Mouse (Mus musculus) spleen, adult 18-20 months (tissue): Measurements from ENCODE around the gene Ankmy1.

Experiments used
- DNase-seq, 2 experiments: peaks; one replicate each; pipeline ENCODE4 v3.0.0; 2022; ENCODE audit warnings: mixed read lengths in 2 of 2

Ankmy1 gene

DNA sequence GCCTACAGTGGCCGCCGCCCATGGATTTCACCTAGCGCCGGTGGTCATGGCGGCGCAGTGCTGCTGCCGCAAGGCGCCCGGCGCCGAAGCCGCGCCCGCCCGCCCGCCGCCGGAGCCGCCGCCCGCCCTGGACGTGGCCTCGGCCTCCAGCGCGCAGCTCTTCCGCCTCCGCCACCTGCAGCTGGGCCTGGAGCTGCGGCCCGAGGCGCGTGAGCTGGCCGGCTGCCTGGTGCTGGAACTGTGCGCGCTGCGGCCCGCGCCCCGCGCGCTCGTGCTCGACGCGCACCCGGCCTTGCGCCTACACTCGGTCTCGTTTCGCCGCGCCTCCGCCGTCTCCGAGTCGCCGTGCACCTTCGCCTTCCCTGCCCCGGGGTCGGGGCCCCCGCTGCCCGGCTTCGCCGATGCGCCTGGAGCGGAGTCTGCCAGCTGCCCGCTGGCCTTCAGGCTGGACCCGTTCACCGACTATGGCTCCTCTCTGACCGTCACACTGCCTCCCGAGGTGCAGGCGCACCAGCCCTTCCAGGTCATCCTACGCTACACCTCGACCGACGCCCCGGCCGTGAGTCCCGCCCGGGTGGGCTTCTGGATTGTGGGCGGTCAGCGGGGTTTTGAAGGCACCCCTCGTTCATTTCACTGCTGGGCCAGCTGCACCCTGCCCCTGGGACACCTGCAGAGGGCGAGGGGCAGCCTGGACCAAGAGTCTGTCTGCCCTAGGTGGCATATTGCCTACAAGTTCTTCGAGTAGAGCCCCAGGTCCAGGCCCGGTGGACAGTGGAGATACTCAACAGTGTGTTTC is 8.4 kb upstream of the Ankmy1 start:
- DNase-seq: peak; percentile 38 to 58

- DNase-seq: peak; percentile 71 to 82
Measured at GRCm38 (mm10) chr1:92910239-92910885, 7.7 kb upstream of the Ankmy1 start, which contains the start of gene Rnpepl1. Gene Rnpepl1, plus strand, starts transcription at chr1:92910783.

DNA sequence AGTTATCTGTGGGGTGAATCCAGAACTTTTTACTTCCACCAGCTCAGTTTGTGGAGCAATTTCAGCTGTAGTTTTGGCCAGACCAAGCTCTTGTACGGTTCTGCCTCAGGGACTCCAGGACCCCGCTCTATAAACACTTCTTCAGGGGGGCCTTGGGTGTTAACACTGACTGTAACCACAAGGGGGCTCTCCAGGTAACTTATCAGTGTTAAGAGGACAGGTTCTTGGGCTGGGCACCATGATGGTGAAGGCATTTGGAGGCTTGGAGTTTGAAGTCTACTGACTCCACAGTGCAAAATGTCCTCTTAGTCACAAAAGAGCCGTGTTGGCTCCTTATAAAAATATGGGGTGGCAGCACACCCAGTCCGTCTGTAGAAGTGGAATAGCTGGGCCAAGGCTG is 6.4 kb upstream of the Ankmy1 start:
- DNase-seq: peak in 1 of 2 experiments; percentile 33

GRCm38 (mm10) chr1:92908664-92909063 is 6.0 kb upstream of the Ankmy1 start:
- no peak for DNase-seq

DNA sequence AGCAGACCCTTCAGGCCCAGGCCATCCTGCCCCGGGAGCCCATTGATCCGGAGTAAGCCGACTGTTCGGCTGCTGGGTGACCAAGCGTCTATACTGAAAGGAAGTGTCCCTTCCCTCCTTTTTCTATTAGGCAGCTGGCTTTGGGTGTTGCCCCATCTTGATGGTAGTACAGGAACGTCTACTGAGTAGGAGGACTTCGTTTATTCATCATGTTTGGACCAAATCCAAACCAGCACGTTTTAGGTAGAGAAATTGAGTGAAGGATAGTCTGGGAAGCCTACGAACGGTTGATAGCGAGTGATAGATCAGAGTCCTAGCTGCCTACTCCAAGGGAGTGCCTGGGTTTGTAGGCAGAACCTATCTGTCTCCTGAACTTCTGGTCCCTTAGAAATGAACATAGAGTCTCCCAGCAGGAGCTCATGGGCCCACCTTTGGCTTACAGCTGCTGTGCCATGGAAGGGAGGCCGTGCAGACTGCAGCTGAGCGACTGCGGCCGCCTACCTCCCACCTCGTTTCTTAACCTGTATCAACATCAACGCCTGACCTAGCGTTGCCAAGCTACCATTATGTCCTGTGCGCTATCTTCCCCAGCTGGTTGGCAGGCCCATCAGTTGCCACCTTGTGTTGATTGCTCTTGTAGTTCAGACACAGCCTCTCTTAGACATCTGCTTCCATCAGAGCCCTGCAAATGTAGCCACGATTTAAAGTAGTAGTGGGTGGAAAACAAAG is 5.1 kb upstream of the Ankmy1 start:
- DNase-seq: no peak

GRCm38 (mm10) chr1:92906779-92907631 is 4.3 kb upstream of the Ankmy1 start, which contains the start of gene Dusp28:
Gene Dusp28, plus strand, starts transcription at chr1:92906981.
- DNase-seq: peak; percentile 76 to 80

DNA sequence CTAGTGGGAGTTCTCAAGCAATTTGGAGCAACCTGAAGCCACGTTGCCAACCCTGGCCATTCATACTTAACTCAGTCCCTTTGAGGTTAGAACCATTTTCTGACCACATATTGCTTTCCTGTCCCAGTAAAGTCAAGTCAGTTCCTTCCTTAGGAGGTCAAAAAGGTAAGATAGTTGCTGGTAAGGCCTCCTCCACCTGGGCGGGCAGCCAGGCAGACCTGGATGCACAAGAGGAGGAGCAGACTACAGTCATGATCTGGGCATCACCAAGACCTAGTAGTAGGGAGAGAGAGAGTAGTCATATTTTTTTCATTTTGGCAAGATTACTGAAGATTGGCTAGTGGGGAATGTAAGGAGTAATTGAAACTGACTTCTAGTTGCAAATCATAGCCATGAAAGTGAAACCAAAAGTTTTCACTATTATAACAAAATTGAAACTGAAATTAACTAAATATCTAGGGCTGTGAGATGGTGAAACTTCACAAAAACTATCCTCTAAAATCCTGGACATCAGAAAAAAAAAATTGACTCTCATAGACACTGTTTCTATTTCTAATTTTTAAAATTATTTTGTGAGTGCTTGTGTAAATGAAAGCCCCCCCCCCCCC is 3.1 kb upstream of the Ankmy1 start:
- no peak for DNase-seq

DNA sequence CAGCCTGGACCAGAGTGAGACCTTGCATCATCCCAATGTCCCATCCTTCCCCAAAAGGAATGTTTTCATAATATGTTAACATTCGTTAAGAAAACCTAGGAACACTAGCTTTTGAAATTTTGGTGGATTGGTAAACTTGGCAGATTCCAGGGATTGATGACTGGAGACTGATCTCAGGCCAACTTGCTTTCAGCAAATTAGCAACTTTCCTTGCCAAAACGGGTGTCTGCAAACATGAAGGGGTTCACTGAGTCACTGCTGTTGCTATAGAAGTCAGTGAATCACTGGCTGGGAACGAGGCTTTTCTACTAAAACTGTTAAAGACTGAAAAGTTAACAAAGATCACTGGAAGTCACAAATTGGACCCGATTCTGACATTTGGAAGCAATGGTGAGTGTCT is 921 bp upstream of the Ankmy1 start:
- DNase-seq: no peak

DNA sequence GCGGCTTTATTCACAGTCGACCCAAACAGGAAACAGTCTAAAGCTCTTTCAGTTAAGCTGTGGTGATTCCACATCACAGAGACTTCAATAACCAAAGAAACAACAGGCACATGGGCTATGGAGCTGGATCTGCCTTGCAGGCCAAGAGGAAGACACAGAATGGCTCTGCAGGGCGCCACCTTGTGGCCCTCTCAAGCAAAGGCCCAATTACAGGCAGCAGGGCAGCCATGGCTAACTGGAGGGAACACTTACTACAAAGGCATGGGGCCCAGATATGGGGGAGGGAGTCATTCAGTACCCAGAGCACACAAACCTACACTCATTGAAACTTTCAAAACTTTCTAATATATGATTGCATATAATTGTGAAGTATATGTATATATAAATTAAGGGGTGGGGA is 7.6 kb downstream of the Ankmy1 start:
- peak; percentile 33 to 67 for DNase-seq

DNA sequence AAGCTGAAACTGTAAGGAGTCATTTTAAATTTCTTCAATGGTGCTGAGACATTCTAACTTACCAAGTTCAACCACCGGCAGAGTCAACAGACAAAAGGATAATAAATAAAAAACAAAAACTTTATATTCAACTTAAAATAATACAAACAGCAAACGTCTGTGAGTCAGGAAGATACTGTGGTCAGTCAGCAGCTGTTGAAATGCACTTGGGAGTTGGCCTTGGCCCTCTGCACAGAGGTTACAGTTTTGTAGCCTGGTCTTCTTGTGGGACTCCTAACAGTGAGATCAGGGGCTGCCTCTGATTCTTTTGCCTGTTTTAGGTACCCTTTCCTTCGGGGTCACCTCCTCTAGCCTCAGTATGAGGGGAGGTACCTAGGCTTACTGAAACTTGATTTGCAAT is 8.8 kb downstream of the Ankmy1 start:
- no peak for DNase-seq

DNA sequence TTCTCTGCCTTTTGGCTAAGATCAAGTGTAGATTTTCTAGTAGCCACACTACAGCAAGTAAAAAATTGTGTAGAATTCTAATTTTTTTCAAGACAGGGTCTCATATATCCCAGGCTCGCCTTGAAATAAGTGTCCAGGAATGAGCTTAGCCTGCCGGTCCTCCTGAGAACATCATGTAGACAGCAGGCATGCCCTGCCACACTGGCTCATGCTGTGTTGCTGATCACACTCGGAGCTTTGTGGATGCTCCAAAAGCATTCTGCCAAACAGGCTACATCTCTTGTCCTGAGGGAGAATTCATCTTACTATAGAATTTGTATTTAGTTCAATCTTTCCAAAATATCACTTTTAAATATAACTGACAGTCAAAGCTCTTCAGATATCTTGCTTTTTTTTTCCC is 9.9 kb downstream of the Ankmy1 start:
- DNase-seq: no peak

DNA sequence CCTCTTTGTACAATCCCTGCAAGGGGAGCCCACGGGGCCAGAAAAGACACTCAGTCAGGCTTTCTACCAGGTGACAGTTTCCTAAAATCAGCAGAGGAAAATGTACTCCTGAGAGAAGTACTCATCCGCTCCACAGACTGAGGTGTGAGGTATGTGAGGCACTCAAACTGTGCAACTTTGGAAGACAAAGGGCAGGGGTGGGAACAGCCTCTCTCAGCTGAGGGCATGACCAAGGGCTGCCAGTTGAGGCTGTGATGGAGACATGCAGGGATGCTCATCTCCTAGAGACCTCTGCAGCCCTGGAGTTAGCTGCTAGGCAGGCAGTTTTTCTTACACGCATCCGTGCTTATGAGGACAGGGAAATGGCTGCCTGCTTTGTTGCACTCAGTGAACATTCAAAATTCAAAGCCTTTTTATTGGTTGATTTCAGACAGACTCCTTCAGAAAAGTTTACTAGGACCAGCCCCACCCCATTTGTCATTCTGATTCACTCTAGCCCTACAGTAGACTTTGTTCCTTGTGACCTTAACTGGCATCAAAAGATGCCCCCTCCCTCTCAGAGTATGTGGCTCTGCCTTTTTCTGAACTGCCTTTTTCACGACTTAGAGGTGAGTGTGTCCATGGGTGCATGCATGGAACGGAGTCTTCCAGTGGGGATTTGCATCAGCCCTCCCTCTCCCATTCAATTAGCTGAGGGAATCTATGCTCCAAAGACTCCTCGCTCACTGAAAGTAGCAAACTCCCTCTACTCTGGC is 13.6 kb downstream of the Ankmy1 start:
- no peak for DNase-seq

- no peak for DNase-seq
Measured at GRCm38 (mm10) chr1:92881982-92882381, 20.7 kb downstream of the Ankmy1 start.

GRCm38 (mm10) chr1:92880101-92880500 is 22.6 kb downstream of the Ankmy1 start:
- no peak for DNase-seq

- no peak for DNase-seq
Measured at GRCm38 (mm10) chr1:92879266-92879665, 23.4 kb downstream of the Ankmy1 start.

DNA sequence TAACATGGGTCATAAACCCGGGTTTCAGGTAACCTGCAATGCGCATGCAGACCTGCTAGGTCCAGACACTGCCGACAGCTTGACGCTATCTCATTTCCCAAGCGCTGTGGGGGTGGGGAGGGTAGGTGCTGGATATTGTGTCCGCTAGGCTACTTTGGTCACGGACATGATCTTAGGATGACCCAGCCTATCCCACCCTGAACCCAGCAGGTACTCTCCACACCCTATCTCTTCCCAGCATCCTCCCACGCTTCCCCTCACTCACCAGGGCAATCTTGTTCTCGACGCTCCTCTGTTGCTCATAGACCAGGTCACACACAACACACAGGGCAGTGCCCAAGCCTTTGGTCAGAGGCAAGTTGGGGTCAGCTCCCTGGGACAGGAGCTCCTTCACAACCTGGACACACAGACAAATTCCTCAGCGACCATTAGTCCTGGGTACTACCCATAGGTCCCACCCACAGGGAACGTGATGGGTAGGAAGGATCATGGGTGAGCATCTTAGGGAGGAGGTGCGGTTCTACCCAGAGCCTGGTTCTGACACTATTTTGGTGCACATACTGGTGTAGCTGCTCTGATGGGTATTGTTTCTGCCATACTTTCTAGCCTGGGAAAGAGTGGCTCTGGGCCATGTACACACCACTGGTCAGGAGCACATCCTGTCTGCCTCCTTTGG is 24.5 kb downstream of the Ankmy1 start:
- DNase-seq: no peak

DNA sequence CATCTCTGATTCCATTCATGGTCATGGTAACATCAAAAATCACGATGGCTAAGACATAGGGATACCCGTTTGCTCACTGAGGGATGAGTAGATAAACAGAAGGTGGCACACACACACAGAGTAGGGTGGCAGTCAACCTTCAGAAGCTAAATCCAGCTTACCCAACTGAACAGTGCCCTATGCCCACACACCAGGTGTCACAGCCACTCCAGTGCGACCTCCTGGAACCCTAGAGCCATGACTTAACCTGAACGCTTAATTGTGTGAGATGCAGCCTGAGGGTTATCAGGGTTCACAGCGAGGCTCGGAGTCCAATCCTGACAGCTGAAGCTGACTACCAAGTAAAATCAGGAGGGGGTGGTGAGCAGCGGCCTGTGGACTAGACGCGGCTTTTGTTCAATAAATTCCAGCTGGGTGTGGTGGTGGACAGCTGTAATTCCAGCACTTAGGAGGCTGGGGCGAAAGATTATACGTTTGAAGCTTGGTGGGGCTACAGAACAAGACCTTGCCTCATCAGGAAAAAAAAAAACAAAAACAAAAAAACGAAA is 25.2 kb downstream of the Ankmy1 start:
- no peak for DNase-seq

- DNase-seq: no peak
Measured at GRCm38 (mm10) chr1:92875360-92876111, 27.2 kb downstream of the Ankmy1 start.

DNA sequence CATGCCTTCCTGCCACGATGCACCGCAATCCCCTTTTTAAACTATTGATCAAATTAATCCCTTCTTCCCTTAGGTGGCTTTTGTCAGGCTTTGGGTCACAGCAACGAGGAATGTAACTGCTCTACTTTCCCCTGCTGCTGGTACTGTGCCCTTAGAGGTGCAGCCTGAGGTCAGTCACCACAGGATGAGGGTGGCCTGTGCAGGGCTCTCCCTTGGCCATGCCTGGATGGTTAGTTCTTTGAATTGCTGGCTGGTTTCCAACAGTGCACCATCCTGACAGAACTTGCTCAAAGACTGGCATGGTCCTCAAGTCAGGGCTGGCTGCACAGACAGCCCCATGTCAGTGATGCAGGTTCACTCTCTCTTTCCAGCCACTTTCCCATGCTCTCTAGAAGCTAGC is 28.7 kb downstream of the Ankmy1 start:
- no peak for DNase-seq

- no peak for DNase-seq
Measured at GRCm38 (mm10) chr1:92872666-92873065, 30.0 kb downstream of the Ankmy1 start.
